Mouse (Mus musculus) kidney, postnatal 36 days (tissue): ENCODE data around the gene Fam189b.

ENCODE experiments used
- DNase-seq, 2 experiments: peaks; one replicate each; pipeline ENCODE4 v3.0.0; 2021 to 2022; ENCODE audit warnings: mixed read lengths in 2 of 2

Fam189b gene

GRCm38 (mm10) chr3:89166945-89167344 is 16.0 kb upstream of the Fam189b start:
- DNase-seq, result no peak

DNA sequence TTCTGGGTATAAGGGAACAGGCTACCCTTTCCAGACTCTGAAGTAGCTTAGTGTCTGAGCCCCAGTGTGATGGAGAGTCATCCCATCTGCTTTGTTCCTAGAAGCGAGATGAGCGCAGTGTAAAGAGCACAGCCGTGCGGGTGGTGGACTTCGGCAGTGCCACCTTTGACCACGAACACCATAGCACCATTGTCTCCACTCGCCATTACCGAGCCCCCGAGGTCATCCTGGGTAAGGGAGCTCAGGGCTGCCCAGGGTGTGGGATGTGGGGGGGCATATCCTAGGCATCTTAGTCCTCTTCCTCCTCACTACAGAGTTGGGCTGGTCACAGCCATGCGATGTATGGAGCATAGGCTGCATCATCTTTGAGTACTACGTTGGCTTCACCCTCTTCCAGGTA is 8.1 kb upstream of the Fam189b start:
- no peak for DNase-seq

GRCm38 (mm10) chr3:89175544-89175943 is 7.4 kb upstream of the Fam189b start:
- no peak for DNase-seq

- DNase-seq, result no peak
Measured at GRCm38 (mm10) chr3:89176421-89176820, 6.5 kb upstream of the Fam189b start.

- peak; percentile 89 to 96 for DNase-seq
Measured at GRCm38 (mm10) chr3:89177242-89178106, 5.5 kb upstream of the Fam189b start, which contains the start of gene Scamp3. Gene Scamp3, plus strand, starts transcription at chr3:89177473.

DNA sequence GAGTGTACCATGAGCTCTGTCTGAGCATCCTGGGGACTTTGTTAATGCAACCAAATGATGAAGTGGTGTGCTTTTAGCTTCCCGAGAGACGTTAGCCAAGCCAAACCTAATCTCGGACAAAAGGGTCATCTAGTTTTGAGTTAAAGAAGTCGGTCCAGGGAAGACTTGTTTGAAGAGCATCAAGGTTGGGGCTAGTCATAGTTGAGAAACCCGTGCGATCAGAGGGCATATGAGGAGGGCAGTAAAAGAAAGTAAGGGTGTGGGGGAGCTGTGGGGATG is 4.9 kb upstream of the Fam189b start:
- DNase-seq, result no peak

GRCm38 (mm10) chr3:89179056-89179455 is 3.9 kb upstream of the Fam189b start:
- DNase-seq, result no peak

GRCm38 (mm10) chr3:89181749-89182500 is 1.0 kb upstream of the Fam189b start:
- no peak for DNase-seq

DNA sequence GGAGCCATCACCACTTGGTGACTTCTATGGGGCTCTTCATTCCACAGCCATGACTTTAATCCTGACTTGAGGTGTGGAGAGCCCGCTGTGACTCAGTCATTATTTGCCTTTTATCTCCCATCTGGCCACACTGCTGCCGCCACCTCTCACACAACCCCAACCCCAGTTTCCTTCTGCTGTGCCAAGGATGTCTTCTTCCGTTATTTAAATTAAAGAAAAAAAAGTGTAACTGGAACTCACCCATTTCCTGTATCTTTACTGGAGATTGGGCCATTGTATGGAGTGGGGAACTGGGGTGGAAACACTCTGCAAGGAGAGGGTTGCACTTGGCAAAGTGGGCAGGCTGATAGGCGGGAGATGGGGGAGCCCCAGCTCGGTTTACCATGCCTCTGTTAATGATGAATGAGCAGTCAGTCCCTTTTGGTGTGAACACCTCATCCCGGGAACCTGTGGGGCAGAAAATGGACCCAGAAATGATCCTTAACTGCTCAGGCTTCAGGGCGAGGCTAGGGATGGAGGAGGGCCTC is 349 bp upstream of the Fam189b start:
- DNase-seq, result no peak

- no peak for DNase-seq
Measured at GRCm38 (mm10) chr3:89183959-89184315, 994 bp downstream of the Fam189b start.

DNA sequence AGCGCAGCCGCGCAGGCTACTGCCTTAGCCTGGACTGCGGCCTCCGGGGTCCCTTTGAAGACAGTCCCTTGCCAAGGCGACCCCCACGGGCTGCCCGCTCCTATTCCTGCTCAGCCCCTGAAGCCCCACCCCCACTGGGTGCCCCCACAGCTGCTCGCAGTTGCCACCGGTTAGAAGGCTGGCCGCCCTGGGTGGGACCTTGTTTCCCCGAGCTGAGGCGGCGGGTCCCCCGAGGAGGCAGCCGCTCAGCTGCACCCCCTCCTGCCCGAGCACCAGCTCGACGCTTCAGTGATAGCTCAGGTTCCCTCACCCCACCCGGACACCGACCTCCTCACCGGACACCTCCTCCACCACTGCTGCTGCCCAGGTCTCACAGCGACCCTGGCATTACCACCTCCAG is 4.3 kb downstream of the Fam189b start:
- no peak for DNase-seq

DNA sequence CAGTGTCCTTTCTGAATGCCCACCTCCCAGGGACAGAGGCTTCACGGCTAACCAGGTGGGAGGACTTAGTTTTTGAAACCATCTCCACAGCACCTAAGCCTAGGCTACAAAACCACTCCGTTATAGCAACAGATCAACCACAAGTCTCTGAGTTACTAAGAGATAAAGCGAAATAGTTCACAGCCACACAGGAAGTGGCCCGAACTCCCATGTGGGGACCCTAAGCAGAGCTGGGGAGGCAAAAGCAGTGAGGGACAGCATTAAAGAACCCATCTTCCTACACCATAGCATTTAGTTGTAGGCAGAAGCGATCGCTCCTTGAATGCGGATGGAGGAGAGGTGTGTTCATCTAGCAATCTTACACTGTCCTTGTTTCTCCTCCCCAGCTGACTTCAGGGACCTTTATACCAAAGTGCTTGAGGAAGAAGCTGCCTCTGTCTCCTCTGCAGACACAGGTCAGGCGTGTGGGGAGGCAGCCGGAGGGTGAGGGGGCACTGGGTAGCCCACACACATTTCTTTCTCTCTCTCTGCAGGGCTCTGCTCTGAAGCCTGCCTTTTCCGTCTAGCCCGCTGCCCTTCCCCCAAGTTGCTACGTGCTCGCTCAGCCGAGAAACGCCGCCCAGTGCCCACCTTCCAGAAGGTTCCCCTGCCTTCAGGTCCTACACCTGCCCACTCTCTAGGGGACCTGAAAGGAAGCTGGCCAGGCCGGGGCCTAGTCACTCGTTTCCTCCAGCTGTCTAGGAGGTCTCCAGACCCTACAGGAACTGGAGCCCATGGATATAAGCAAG is 4.9 kb downstream of the Fam189b start:
- DNase-seq, result no peak

- DNase-seq, result no peak
Measured at GRCm38 (mm10) chr3:89188478-89188875, 5.5 kb downstream of the Fam189b start.

GRCm38 (mm10) chr3:89190436-89190835 is 7.5 kb downstream of the Fam189b start:
- DNase-seq, result no peak

GRCm38 (mm10) chr3:89193351-89193750 is 10.4 kb downstream of the Fam189b start:
- DNase-seq, result no peak

- peak; percentile 44 to 61 for DNase-seq
Measured at GRCm38 (mm10) chr3:89193853-89194252, 10.9 kb downstream of the Fam189b start.

- peak; percentile 92 to 94 for DNase-seq
Measured at GRCm38 (mm10) chr3:89195979-89196877, 13.3 kb downstream of the Fam189b start.

GRCm38 (mm10) chr3:89199839-89200238 is 16.9 kb downstream of the Fam189b start:
- no peak for DNase-seq

DNA sequence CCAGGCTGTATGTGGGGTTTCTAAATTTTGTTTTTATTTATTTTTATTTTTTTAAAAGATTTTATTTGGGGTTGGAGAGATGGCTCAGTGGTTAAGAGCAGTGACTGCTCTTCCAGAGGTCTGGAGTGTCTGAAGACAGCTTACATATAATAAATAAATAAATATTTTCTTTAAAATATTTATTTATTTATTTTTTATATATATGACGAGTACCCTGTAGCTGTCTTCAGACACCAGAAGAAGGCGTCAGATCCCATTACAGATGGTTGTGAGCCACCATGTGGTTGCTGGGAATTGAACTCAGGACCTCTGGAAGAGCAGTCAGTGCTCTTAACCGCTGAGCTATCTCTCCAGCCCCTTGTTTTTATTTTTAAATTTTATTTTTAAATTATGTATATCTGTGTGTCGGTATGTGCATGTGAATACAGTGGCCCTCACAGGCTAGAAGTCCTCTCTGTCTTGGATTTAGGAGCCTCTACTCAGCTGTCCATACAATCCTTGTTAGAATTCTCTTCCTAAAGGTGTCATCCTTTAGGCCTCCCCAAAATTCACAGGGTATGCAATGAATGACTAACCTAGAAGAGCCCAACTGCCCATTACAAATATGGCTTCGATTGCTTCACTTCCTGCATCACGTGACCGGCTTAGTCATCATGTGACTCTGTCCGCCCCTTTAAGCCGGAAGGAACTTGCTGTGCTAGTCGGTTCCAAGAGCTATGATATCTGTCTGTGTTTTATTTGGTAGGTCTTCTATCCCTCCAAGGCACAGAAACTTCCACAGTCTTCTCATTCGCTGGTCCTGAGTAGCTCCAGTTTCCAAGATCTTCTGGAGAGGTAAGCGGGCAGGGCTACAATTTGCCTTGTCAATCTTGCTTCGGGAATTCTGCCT is 19.6 kb downstream of the Fam189b start, which contains the start of gene Gba:
TSS of gene Gba (plus strand) at position 676 of the 889 bp plus-strand sequence.
- DNase-seq, result peak; percentile 87 to 88

- DNase-seq, result no peak
Measured at GRCm38 (mm10) chr3:89203142-89203514, 20.2 kb downstream of the Fam189b start.

DNA sequence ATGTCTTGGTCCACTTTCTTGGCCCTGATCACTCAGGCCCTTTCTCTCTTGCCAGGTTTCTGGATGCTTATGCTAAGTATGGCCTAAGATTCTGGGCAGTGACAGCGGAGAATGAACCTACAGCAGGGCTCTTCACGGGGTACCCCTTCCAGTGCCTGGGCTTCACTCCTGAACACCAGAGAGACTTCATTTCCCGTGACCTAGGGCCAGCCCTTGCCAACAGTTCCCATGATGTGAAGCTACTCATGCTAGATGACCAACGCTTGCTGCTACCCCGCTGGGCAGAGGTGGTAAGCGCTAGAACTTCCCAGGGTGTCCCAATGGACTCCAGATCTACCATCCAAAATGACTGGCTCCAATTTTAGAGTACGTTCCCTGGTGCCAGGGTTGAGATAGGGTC is 23.1 kb downstream of the Fam189b start:
- DNase-seq, result no peak
